Mouse (Mus musculus): ENCODE data around the gene Aldh1a2. TPM values are rescaled to one million over a fixed set of nuclear protein-coding genes. Genes with fewer than 3 reads are reported as not detected.

Aldh1a2 gene
- polyA plus RNA-seq, 1 experiment from 2014 or later = 5.7 TPM

Other genes starting within 250 kb of the Aldh1a2 start
- gene Aqp9, start 47.1 kb upstream of the Aldh1a2 start, polyA plus RNA-seq (2016; fragmentation: Nextera tagmentation; extraction: Ambion mirVana) = 0.08 and 0.93 TPM in 2 replicates